Mouse (Mus musculus): ENCODE measurements around the gene Ltbp1. TPM values are rescaled to one million over a fixed set of nuclear protein-coding genes. Genes with fewer than 3 reads are reported as not detected.

Ltbp1 gene
- polyA plus RNA-seq, 1 experiment from 2014 or later, result 1.6 TPM

- no peaks in the 10 kb centered on the region for H3K27me3 ChIP-seq (replicated peaks; ENCODE audit: control insufficient read depth, insufficient read depth, low read length)
- ATAC-seq, result no peak
- no peak overlapping the region for H3K4me2 ChIP-seq (ENCODE audit: low read length)
- H3K27ac ChIP-seq (ENCODE audit: low read depth, low read length), result no peak overlapping the region
- H3K4me1 ChIP-seq (ENCODE audit: control insufficient read depth, insufficient read depth, low read depth, low read length), result no peaks in the 10 kb centered on the region
- no peak overlapping the region for H3K4me3 ChIP-seq (ENCODE audit: low read length)
- no peaks in the 10 kb centered on the region for H3K9me3 ChIP-seq (ENCODE audit: control insufficient read depth, low read length)
- no peak overlapping the region for H3K9ac ChIP-seq (ENCODE audit: low read depth, low read length)
- no peaks in the 10 kb centered on the region for H3K36me3 ChIP-seq (ENCODE audit: control insufficient read depth, insufficient read depth, low read length)
- WGBS, result 93% methylated on average over 9 of the region's 9 CpGs
These were observed 327.6 kb downstream of the Ltbp1 start for GRCm38 (mm10) chr17:75333011-75333410.

DNA sequence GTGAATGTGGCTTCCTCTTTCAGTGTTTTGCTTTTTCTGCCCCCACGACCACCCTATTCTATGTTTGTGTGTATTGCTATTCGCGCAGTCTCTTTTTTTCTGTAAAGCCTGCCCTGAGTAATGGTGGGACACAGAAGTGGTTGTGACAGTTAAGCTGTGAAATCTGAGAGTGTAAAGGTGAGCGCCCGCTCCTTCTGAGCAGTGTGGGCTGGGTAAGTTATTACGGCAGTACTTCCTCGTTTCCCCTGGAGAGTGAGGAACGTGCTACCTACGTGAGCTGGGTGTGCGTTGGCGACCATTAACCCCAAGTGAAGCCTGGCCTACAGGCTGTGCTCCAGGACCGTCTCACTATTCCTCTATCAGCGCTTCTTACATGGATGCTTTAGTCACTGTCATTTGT lies 328.4 kb downstream of the Ltbp1 start:
- WGBS, result 92% methylated on average over 13 of the region's 13 CpGs

DNA sequence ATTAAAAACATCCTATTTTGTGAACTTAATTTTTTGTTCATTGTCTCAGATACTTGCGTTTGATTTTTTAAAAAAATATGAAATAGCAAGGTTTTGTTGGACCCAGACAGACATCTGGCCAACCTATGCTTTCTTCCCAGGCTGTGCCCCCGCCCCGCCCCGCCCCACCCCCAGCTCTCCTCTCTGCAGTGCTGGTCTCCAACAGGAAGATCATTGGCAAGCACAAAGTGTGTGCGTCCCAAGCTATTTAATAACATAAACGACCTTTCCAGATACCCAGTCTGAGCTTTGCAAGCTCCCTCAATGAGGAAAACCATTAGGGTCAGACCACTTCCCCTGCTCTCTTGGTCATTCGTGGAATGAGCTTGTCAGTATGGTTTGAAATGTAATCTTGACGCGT lies 330.3 kb downstream of the Ltbp1 start:
- Histone ChIP-seq H3K4me1 (ENCODE audit: control insufficient read depth, insufficient read depth, low read depth, low read length) (no peaks in the 10 kb centered on the region), H3K9me3 (ENCODE audit: control insufficient read depth, low read length) (no peaks in the 10 kb centered on the region), H3K9ac (ENCODE audit: low read depth, low read length) (no peak overlapping the region), H3K4me2 (ENCODE audit: low read length) (no peak overlapping the region), H3K27me3 (replicated peaks; ENCODE audit: control insufficient read depth, insufficient read depth, low read length) (no peaks in the 10 kb centered on the region), H3K36me3 (ENCODE audit: control insufficient read depth, insufficient read depth, low read length) (no peaks in the 10 kb centered on the region), H3K27ac (ENCODE audit: low read depth, low read length) (no peak overlapping the region), H3K4me3 (ENCODE audit: low read length) (no peak overlapping the region)
- WGBS, result 86% methylated on average over 9 of the region's 9 CpGs
- ATAC-seq, result no peak

More for the DNA sequence above, 328.4 kb downstream of the Ltbp1 start:
- Histone ChIP-seq H3K4me2 (ENCODE audit: low read length) (no peak overlapping the region), H3K4me3 (ENCODE audit: low read length) (no peak overlapping the region), H3K27ac (ENCODE audit: low read depth, low read length) (no peak overlapping the region), H3K36me3 (ENCODE audit: control insufficient read depth, insufficient read depth, low read length) (no peaks in the 10 kb centered on the region), H3K9me3 (ENCODE audit: control insufficient read depth, low read length) (no peaks in the 10 kb centered on the region), H3K9ac (ENCODE audit: low read depth, low read length) (no peak overlapping the region), H3K27me3 (replicated peaks; ENCODE audit: control insufficient read depth, insufficient read depth, low read length) (no peaks in the 10 kb centered on the region), H3K4me1 (ENCODE audit: control insufficient read depth, insufficient read depth, low read depth, low read length) (no peaks in the 10 kb centered on the region)
- no peak for ATAC-seq

DNA sequence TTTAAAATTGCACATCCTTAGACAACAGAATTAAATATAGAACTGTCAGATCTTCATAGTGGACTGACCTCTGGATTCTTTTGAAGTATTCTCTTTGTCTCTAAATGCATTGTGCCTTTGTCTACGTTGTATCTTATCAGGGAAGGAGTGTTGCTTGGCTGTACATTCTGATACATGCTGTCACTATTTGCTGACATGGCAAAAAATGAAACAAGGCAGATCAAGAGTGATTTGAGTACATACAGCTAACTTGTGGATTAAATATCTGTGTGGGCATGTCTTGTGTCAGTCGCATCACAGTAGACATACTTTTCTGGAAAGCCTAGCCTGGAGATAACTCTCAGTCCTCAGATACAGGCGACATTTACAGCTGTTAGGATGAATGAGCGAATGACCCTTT lies 335.9 kb downstream of the Ltbp1 start:
- no peaks in the 10 kb centered on the region for H3K4me1 ChIP-seq (ENCODE audit: control insufficient read depth, insufficient read depth, low read depth, low read length)
- no peak overlapping the region for H3K27ac ChIP-seq (ENCODE audit: low read depth, low read length)
- no peak overlapping the region for H3K4me2 ChIP-seq (ENCODE audit: low read length)
- H3K27me3 ChIP-seq (replicated peaks; ENCODE audit: control insufficient read depth, insufficient read depth, low read length), result no peaks in the 10 kb centered on the region
- ATAC-seq, result no peak
- no peak overlapping the region for H3K9ac ChIP-seq (ENCODE audit: low read depth, low read length)
- H3K36me3 ChIP-seq (ENCODE audit: control insufficient read depth, insufficient read depth, low read length), result no peaks in the 10 kb centered on the region
- 90% methylated on average over 4 of the region's 4 CpGs for WGBS
- H3K9me3 ChIP-seq (ENCODE audit: control insufficient read depth, low read length), result no peaks in the 10 kb centered on the region
- H3K4me3 ChIP-seq (ENCODE audit: low read length), result no peak overlapping the region

DNA sequence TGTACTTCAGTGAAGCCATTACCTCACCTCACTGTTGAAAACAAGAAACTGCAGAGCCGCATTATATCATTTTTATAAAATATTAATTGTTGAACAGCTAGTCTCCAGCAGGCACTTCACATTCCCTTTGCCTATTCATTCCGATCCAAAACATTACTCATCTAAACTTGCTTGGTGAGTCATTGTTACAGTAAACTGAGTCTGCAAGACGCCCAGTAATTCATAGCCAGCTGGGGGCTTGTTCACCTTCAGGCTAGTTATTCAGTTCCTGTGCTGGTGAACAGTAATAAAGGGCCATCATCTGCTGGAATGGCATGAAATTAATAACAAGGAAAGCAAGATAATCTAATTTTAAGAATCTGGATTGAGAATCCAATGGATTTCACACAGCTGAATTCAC lies 339.7 kb downstream of the Ltbp1 start:
- WGBS, result 91% methylated on average over 3 of the region's 3 CpGs
- H3K4me3 ChIP-seq (ENCODE audit: low read length), result no peak overlapping the region
- no peak for ATAC-seq
- no peaks in the 10 kb centered on the region for H3K9me3 ChIP-seq (ENCODE audit: control insufficient read depth, low read length)
- H3K4me1 ChIP-seq (ENCODE audit: control insufficient read depth, insufficient read depth, low read depth, low read length), result no peaks in the 10 kb centered on the region
- no peaks in the 10 kb centered on the region for H3K36me3 ChIP-seq (ENCODE audit: control insufficient read depth, insufficient read depth, low read length)
- no peak overlapping the region for H3K9ac ChIP-seq (ENCODE audit: low read depth, low read length)
- no peaks in the 10 kb centered on the region for H3K27me3 ChIP-seq (replicated peaks; ENCODE audit: control insufficient read depth, insufficient read depth, low read length)
- H3K27ac ChIP-seq (ENCODE audit: low read depth, low read length), result no peak overlapping the region
- no peak overlapping the region for H3K4me2 ChIP-seq (ENCODE audit: low read length)

DNA sequence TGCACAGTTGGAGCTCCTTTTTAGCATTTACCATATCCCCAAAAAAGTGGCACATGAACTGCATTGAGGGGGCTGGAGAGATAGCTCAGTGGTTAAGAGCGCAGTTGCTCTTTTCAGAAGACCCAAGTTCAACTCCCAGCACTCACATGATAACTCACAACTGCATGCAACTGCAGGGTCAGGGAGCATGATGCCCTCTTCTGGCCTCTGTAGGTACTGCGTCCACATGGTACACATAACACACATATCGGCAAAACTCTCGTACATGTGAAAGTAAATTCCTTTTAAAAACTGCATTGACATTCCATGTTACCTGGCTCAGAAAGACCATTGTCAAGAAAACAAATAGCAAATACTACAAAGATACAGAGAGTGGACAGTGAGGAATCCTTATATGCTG lies 342.0 kb downstream of the Ltbp1 start:
- Histone ChIP-seq H3K27ac (ENCODE audit: low read depth, low read length) (no peak overlapping the region), H3K4me3 (ENCODE audit: low read length) (no peak overlapping the region)
- WGBS, result 98% methylated on average over 4 of the region's 4 CpGs

DNA sequence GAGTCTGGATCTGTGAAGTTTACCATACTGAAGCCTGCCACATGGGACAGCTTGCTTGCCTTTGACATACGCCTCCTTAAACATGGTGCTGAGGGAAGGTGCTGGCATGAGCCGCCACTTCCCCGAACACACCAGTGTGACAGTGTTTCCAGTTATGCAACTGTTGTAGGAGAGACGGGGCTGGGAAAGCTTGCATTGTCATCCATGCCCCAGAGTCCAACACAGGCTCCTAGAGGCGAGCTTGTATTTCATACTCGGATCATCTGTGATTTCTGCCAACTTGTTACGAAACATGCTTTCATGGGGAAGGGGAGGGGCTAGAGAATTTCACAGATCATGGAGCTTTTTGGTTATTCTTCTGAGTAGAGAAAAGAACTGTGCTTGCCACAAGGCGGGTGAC lies 343.7 kb downstream of the Ltbp1 start:
- Histone ChIP-seq H3K36me3 (ENCODE audit: control insufficient read depth, insufficient read depth, low read length) (no peaks in the 10 kb centered on the region), H3K4me1 (ENCODE audit: control insufficient read depth, insufficient read depth, low read depth, low read length) (no peaks in the 10 kb centered on the region), H3K9me3 (ENCODE audit: control insufficient read depth, low read length) (no peaks in the 10 kb centered on the region), H3K4me2 (ENCODE audit: low read length) (no peak overlapping the region), H3K27ac (ENCODE audit: low read depth, low read length) (no peak overlapping the region), H3K4me3 (ENCODE audit: low read length) (no peak overlapping the region), H3K9ac (ENCODE audit: low read depth, low read length) (no peak overlapping the region), H3K27me3 (replicated peaks; ENCODE audit: control insufficient read depth, insufficient read depth, low read length) (no peaks in the 10 kb centered on the region)
- 88% methylated on average over 8 of the region's 8 CpGs for WGBS
- no peak for ATAC-seq

More for the DNA sequence above, 342.0 kb downstream of the Ltbp1 start:
- Histone ChIP-seq H3K27me3 (replicated peaks; ENCODE audit: control insufficient read depth, insufficient read depth, low read length) (no peaks in the 10 kb centered on the region), H3K9ac (ENCODE audit: low read depth, low read length) (no peak overlapping the region), H3K4me2 (ENCODE audit: low read length) (no peak overlapping the region), H3K36me3 (ENCODE audit: control insufficient read depth, insufficient read depth, low read length) (no peaks in the 10 kb centered on the region), H3K4me1 (ENCODE audit: control insufficient read depth, insufficient read depth, low read depth, low read length) (no peaks in the 10 kb centered on the region), H3K9me3 (ENCODE audit: control insufficient read depth, low read length) (no peaks in the 10 kb centered on the region)
- no peak for ATAC-seq

DNA sequence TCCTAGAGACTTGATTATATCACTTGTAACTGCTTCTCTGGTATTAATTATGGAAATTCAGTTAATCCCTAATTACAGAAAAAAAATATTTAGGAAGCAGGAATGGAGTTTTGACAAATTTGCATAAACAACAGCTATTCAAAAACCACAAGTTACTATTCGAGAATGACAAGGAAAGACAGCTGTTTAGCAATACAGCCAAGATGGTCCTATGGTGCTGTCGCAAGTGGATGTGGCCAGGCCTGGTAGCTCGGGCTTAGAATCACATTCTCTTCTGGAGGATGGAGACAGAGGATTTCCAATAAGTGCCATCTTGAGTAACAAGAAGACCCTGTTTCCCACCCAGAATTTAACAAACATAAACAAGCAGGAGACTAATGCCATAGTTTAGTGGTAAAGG lies 344.2 kb downstream of the Ltbp1 start:
- Histone ChIP-seq H3K4me1 (ENCODE audit: control insufficient read depth, insufficient read depth, low read depth, low read length) (no peaks in the 10 kb centered on the region), H3K36me3 (ENCODE audit: control insufficient read depth, insufficient read depth, low read length) (no peaks in the 10 kb centered on the region), H3K4me2 (ENCODE audit: low read length) (no peak overlapping the region), H3K27me3 (replicated peaks; ENCODE audit: control insufficient read depth, insufficient read depth, low read length) (no peaks in the 10 kb centered on the region), H3K4me3 (ENCODE audit: low read length) (no peak overlapping the region), H3K9ac (ENCODE audit: low read depth, low read length) (no peak overlapping the region), H3K27ac (ENCODE audit: low read depth, low read length) (no peak overlapping the region), H3K9me3 (ENCODE audit: control insufficient read depth, low read length) (no peaks in the 10 kb centered on the region)
- ATAC-seq, result no peak
- 90% methylated on average over 3 of the region's 3 CpGs for WGBS

DNA sequence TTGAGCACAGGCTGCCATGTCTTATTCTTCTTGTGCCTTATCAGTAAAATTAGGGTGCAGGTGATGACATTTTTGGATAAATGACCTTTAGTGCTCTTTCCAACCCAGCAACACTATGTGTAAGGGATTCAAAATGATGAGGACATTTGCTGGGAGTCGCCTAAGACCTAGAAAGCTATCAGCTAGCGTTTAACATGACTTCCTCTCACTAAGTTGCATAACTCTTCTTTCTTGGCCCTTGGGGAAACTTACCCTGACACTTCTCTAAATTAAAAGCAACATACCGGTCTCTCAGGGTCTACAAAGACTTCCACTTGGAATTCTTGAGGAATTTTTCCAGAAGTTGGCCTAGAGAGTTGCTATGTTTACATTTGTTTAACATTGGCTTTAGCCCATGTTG lies 348.0 kb downstream of the Ltbp1 start:
- H3K4me2 ChIP-seq (ENCODE audit: low read length), result no peak overlapping the region
- 89% methylated on average over 3 of the region's 3 CpGs for WGBS
- H3K27me3 ChIP-seq (replicated peaks; ENCODE audit: control insufficient read depth, insufficient read depth, low read length), result no peaks in the 10 kb centered on the region
- H3K27ac ChIP-seq (ENCODE audit: low read depth, low read length), result no peak overlapping the region
- H3K36me3 ChIP-seq (ENCODE audit: control insufficient read depth, insufficient read depth, low read length), result no peaks in the 10 kb centered on the region
- no peaks in the 10 kb centered on the region for H3K4me1 ChIP-seq (ENCODE audit: control insufficient read depth, insufficient read depth, low read depth, low read length)
- H3K9ac ChIP-seq (ENCODE audit: low read depth, low read length), result no peak overlapping the region
- ATAC-seq, result no peak
- H3K9me3 ChIP-seq (ENCODE audit: control insufficient read depth, low read length), result no peaks in the 10 kb centered on the region
- H3K4me3 ChIP-seq (ENCODE audit: low read length), result no peak overlapping the region

GRCm38 (mm10) chr17:75355431-75355830 lies 350.1 kb downstream of the Ltbp1 start:
- ATAC-seq, result no peak
- H3K36me3 ChIP-seq (ENCODE audit: control insufficient read depth, insufficient read depth, low read length), result no peaks in the 10 kb centered on the region
- H3K4me1 ChIP-seq (ENCODE audit: control insufficient read depth, insufficient read depth, low read depth, low read length), result no peaks in the 10 kb centered on the region
- H3K4me3 ChIP-seq (ENCODE audit: low read length), result no peak overlapping the region
- H3K27me3 ChIP-seq (replicated peaks; ENCODE audit: control insufficient read depth, insufficient read depth, low read length), result no peaks in the 10 kb centered on the region
- H3K9ac ChIP-seq (ENCODE audit: low read depth, low read length), result no peak overlapping the region
- 83% methylated on average over 5 of the region's 5 CpGs for WGBS
- H3K27ac ChIP-seq (ENCODE audit: low read depth, low read length), result no peak overlapping the region
- H3K9me3 ChIP-seq (ENCODE audit: control insufficient read depth, low read length), result no peaks in the 10 kb centered on the region
- H3K4me2 ChIP-seq (ENCODE audit: low read length), result no peak overlapping the region

Measured in hindbrain, embryonic 16.5 days (tissue).